Mouse (Mus musculus) cerebellum, adult (tissue): ENCODE measurements around the gene Zfp605.
"Not testable (repeated sequence)": the region's sequence is repeated elsewhere in the genome, so short reads cannot be mapped to it uniquely, and the experiment has no call there.

Experiments used
- ATAC-seq: cut with Nextera tagmentation; 2 replicates; pipeline ENCODE4 v1.9.2; 2017; ENCODE audit warnings: mild to moderate bottlenecking, moderate library complexity, mixed read lengths; ENCODE audit not compliant: insufficient number of reproducible peaks, low FRiP score, low TSS enrichment

Gene Zfp605

DNA sequence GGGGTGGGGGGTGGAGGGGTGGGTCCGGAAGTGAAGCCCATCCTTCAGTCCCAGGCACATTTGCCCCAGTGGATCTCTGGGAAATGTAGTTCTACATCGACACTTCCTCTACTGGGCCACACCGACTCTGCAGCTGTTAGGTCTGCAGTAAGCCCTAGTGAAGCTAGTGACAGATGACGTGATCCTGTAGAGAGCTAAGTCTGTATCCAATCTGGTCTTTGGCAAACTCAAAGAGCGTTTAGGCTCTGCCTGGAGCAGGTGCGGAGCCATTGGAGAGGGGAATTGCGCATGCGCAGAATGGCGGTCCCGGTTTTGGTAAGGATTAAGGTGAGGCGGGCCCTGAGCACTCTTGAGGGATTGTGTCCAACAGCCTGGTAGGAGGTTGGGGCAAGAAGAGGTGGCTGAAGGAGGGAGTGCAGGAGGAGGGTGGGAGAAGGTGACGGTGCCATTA is at the start of gene Zfp605:
Gene Zfp605 (plus strand): TSS at position 102 of the 451 bp plus-strand sequence.
- peak; percentile 63 for ATAC-seq

DNA sequence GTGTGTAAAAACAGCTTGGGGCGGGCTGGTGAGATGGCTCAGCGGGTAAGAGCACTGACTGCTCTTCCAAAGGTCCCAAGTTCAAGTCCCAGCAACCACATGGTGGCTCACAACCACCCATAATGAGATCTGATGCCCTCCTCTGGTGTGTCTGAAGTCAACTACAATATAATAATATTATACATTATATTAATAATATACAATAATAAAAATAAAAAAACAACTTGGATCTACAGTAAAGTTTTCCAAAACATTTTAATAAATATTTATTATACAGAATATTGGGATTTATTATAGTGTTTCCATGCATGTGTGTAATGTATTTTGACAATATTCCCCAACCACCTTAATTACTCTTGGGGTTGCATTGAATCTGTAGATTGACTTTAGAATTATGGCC is 37.5 kb upstream of the Zfp605 start, which contains the start of gene Gm17655:
Gene Gm17655 (minus strand): TSS at position 101 of the 400 bp plus-strand sequence.
- not testable (repeated sequence) for ATAC-seq

DNA sequence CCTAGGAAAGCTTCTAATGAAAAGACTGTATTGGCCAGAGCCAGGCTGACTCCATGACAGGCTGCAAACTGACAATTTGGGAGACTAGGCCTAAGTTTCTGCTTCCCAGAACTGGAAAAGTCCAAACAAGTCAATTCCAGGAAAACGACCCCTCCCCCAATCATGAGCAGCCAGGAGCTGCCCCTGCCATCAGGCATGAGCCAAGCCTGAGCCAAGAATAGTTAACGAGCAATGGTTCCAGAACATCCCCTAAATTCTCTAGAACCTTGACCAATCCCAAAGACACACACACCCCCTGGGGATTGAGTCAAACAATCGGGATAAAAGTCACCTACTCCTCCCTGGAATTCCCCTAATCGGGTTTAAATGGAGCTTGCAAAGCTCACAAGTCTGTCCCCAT is 26.9 kb upstream of the Zfp605 start:
- no peak for ATAC-seq

DNA sequence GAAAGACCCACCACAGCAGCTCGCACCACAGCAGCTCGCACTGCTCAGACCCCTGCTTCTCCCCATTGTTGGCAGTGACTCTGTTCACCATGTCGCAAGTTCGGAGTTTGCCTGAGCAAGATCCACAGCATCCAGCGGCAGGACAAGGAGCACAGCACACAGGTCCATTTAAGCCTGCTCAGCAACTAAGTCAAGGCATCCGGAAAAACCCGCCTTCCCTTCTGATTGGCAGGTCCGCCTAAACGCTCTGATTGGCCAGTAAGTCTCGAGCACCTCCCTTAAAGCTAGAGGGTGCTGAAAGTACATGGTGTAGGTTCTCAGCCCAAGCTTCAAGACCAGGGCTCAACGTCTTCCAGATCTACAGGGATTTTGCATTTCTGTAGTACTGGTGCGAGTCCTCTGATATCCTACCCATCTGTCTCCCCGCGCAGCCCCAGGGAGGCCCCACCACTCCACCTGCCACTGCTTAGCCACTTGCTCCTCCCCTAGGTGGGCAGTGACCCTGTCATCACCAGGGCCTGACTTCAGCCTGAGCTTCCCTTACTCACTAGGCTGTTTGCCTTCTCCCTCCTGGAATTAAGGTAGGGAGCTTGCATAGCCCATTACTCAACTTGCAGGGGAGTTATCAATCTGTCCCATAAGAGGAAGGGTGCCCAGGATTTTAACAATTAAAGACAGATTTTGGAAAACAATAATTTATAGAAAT is 23.6 kb upstream of the Zfp605 start:
- ATAC-seq: no peak

DNA sequence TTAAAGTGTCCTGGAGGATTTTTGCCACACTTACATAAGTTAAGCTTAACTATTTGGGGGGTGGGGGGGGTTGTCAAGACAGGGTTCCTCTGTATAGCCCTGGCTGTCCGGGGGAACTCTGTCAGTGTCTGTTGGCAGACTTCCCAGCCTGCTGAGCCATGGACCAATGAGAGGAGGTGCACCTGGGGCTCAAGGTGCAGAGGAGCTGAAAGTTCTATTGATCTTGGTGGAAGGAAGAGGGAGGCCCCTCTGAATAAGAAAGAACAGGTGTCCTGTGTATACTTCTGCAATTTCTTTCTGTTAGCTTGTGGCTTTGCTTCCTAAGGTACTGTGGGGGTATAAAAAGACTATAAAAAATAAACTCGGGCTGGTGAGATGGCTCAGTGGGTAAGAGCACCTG is 18.3 kb upstream of the Zfp605 start:
- no peak for ATAC-seq

DNA sequence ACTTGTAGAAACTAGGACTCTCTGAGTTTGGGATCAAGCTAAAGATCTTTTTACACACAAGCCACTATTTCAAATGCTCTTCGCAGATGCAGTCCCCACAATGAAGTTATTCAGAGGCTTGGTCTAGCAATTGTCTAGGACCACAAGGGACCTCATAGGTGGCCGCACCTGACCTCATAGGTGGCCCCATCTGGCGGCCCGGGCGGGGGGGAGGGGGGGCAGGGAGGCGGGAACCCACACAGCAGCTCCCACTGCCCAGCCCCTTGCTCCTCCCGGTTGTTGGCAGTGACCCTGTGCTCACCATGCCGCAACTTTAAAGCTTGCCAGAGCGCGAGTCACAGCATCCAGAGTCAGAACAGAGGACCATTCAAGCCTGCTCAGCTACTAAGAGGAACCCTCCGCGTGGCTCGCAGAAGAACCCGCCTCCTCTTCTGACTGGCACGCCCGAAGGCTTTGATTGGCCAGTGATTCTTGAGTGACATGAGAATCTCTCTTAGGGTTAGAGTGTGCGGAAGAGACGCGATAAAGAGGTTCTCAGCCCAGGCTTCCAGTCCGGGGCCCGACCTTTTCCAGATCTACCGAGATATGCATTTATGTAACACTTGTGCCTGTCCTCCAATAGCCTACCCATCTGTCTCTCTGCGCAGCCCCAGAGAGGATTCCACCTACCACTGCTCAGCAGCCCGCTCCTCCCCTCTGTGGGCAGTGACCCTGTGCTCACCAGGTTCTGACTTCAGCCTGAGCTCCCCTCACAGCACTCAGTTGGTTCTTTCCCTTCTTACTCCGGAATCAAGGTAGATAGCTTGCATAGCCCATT is 15.7 kb upstream of the Zfp605 start, which contains the start of gene Gm35315:
Gene Gm35315 (minus strand): TSS at position 391 of the 817 bp plus-strand sequence.
- ATAC-seq: peak; percentile 99

DNA sequence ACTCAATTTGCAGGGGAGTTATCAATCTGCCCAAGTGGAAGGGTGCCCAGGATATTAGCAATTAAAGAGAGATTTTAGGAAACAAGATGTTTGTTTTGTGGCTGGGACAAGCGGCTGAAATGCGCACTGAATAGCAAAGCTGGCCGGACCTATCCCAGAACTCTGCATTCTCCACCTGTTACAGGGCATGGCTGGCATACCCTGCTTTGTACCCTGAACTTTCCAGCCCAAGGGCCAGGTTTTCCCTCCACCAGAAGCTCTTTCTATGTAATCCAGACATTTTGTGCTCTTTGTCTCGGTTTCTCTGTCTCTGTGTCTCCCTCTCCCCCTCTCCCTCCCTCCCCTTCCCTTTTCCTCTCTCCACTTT is 15.1 kb upstream of the Zfp605 start:
- ATAC-seq: no peak

DNA sequence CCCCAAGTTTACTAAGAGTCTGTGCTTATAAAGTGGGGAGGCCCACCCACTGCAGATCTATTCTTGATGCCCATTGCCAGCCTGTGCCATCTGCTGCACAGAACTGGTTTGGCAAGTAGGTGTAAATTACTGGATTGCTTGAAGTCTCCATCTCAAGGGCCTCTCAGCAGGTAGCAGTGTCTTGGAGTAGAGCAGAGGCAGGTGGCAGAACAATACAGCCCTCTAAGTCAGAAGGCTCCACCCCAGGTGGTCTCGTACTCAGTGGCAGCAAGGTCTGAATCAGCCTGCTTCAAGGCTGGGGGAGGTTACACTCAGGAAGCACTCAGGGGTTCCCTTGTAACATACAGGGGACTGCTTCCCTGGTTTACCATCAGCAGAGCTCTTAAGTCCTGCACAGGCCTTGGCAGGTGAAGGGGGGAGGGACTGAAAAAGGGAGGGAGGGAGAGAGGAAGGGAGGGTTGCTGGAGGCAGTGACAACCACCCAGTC is 10.9 kb upstream of the Zfp605 start:
- ATAC-seq: no peak

DNA sequence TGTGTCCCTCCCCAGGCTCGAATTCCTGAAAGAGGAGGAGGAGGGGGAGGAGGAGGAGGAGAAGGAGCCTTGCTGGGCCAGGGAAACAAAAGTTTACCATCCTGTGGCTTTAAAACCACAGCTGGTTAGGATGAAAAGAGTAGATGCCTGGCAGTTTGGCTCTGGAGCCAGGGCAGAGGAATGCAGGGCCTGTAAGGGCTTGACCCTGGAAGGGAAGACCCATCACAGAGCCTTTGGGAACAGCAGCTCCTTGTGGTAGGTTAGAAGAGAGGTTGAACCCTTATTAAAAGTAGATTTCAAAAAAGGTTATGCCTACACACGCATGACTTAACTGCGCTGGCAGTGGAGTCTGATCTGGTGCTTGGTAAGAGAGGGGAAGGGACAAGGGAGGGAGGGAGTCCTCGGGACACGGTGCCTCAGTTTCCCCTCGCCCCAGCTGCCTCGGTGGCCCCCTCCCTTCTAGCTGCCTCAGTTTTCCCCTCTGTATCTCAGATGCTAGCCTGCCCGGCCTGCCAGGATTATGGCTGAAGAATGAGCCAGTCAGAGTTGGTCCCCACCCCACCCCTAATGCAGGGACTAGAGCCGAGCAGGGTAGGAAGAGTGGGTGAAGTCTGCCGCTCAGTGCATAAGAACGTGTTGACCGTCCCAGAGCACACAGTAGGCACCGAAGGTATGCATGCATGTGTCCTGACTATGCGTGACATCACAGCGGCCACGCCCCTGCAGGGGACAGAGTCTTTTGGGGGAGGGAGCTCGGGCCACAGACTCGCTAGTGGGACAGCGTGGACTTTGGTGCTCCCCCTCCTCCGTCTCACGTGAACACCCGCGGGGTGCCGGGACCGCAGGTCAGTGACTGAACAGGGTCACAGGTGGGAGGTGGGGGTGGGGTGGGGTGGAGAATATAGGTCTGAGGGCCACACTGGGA is 10.0 kb upstream of the Zfp605 start, which contains the start of gene Plcxd1:
Gene Plcxd1 (plus strand): TSS at position 314 of the 925 bp plus-strand sequence.
- no peak for ATAC-seq

DNA sequence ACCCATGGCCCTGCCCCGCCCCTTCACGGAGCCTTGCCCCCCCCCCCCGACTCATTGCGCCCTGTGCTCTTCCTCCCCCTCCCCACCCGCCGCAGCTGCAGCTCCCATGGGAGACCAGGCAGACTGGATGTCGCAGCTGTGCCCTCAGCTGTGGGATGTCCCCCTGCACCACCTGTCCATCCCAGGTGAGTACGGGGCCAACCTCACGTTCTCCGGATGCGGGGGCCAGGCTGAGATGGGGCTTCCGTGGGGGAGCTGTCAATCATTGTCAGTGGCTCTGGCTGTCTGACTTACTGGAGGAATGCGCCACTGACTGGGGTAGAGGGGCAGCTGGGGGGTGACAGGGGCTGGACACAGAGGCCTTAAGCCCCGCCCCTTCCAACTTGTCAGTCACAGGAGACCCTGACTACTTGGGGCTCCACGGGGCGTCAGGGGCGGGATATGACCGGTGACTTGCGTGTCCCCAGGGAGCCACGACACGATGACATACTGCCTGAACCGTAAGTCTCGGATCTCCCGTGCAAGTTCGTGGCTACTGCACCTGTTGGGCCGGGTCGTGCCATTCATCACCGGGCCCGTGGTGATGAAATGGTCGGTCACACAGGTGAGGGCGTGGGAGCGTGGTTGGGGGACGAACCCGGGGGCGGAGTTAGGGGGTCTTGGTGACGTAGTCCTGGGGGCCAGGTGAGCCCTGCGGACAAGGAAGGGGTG is 8.8 kb upstream of the Zfp605 start:
- ATAC-seq: no peak

DNA sequence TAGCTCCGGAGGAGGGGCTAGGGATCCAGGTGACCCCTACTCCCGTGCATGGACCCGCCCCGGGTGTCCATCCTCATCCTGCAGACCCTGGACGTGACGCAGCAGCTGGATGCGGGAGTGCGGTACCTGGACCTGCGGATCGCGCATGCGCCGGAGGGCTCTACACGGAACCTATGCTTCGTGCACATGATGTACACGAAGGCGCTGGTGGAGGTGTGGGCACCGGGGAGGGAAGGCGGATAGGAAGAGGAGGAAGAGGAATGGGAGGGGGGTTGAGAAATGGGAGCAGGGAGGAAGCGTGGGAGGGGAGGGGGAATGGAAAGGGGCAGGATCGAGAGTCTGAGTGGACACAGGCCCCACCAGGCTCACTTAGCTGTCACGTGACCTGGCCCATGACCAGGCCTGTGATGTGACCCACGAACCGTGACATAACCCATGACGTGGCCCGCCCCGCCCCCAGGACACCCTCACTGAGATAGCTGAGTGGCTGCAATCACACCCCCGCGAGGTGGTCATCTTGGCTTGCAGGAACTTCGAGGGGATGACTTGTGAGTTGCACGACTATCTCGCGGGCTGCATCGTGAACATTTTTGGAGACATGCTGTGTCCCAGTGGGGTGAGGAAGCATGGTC is 8.1 kb upstream of the Zfp605 start:
- no peak; the same call in 1 of the 2 replicates for ATAC-seq

DNA sequence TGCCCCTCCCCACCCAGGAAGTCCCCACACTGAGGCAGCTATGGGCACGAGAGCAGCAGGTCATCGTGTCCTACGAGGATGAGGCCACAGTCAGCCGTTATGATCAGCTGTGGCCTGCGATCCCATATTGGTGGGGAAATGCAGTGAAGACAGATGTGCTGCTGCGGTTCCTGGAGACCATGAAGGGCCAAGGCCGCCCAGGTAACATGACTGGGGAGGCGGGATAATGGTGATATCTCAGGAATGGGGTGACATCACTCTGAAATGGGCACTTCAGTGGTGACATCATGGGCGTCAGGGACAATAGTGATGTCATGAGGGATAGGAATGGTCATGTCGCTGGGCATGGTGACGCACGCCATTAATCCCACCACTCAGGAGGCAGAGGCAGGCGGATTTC is 7.5 kb upstream of the Zfp605 start:
- no peak for ATAC-seq

DNA sequence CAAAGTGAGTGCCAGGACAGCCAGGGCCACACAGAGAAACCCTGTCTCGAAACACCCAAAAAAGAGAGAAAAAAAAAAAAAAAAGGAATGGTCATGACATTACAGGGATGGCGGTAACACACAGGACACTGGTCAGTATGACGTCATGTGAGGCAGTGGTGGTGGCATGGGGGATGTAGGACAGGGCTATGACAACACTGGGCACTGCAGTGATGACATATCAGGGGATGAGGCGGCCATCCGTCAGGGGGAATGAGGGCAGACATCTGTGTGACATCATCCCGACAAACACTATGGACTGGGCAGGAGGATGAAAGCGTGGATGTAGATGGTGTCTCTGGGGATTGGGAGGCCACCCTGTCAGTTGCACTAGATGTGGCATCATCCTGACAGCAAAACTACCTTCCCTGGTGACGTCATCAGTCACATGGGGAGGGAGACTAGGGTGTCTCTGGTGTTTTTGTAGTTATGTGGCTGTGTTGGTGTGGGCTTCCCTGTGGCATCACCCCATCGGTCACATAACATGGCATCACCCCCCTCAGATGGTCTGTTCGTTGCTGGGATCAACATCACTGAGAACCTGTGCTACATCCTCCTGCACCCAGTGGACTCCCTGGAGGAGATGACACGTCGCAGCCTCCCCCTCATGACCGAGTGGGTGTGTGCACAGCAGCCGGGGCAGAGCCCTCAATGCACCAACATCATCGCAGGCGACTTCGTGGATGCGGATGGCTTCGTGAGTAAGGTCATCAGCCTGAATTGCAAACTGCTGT is 6.9 kb upstream of the Zfp605 start:
- ATAC-seq: no peak

DNA sequence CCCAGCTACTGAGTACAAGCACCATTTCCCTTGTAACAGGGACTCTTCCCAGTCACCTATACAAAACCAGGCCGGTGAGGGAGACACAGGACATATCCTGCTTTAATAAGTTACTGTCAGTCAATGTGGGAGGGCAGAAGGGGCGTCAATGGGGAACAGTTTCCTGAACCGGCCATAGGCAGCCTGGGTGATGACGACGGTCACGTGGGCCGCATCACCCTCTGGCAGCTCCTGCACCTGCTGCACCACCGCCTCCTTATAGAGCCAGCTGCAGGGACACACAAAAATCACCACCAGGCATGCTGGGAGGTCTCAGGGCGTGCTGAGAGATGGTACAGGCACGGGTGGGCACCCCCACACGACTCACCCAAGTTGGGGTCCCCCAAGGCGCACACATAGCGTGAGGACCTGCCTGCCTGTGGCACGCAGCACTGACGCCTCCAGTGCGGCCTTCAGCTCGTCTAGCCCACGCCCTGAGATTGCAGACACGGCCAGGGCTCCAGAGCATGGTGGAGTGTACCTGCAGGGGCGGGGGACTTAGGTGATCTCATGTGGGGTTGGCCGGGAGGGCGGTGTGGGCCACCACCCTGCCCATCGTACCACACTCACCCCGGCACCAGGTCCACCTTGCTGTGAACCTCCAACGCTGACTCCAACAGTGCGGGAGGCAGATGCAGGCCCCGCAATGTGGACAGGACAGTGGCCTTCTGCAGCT is 5.8 kb upstream of the Zfp605 start:
- no peak for ATAC-seq

DNA sequence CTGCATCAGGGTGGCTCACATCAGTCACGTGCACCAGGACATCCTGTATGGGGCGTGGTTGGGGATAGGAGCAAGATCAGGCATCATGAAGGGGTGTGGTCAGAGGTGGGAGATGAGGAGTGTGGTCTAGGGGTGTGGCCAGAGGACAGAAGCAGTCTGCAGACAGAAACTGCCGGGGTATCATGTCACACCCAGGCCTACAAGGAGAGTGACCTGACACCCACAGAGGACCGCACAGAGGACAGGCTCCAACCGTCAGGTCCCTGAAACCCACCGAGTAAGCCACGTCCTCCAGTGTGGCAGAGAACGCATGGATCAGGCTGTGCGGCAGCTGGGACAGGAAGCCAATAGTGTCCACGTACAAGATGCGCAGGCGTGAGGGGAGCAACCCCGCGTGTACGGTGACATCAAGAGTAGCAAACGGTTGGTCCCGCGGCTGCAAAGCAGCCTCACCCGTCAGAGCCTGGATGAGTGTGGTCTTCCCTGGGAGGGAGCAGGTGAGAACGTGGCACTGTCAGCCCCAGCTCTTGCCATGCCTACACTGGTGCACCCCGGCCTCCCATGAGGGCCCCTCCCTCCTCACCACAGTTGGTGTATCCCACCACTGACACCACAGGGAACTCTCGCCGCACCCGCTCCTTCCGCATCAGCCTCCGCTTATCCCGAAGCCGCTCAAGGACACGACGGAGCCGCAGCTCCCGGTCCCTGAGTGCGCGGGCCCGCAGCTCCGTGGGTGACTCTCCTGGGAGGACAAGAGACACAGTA is 5.1 kb upstream of the Zfp605 start:
- no peak for ATAC-seq

DNA sequence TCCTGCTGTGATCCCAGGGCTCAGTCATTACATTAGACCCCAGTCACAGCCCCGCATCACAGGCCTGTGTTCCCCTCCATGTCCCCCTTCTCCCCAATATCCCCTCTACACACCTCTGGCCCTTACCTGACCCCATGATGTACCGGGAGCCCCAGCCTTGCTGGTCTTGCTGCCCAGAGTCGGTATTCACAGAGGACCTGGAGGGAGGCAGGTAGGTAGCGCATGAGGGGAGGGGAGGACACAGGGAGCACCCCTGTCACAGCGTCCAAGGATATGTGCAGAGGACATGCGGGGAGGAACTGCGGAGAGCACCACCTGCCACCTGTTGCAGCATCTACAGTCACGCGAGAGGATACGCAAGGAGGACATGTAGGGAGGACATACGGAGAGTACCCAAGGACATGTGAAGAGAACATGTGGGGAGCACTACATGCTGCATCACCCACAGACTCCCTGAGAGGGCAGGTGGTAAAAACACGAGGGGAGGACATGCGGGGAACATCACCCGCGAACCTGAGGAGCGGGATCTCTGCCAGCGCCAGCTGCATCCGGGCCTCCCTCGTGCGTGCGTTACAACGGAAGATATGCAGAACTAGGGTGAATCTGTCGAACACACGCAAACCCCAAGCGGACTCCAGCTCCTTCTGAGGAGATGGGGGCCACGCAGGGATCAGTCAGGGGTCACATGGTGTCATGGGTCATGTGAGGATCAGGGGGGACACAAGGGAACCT is 3.6 kb upstream of the Zfp605 start:
- no peak for ATAC-seq
